Mouse (Mus musculus): ENCODE results near the gene Gm10447. TPM values are rescaled to one million over a fixed set of nuclear protein-coding genes. Genes with fewer than 3 reads are reported as not detected.
A peak's percentile ranks its signal among the peaks of the same experiment; 100 is the strongest.

The Gm10447 gene
- polyA plus RNA-seq, 1 experiment from 2014 or later: 0.07 TPM

DNA sequence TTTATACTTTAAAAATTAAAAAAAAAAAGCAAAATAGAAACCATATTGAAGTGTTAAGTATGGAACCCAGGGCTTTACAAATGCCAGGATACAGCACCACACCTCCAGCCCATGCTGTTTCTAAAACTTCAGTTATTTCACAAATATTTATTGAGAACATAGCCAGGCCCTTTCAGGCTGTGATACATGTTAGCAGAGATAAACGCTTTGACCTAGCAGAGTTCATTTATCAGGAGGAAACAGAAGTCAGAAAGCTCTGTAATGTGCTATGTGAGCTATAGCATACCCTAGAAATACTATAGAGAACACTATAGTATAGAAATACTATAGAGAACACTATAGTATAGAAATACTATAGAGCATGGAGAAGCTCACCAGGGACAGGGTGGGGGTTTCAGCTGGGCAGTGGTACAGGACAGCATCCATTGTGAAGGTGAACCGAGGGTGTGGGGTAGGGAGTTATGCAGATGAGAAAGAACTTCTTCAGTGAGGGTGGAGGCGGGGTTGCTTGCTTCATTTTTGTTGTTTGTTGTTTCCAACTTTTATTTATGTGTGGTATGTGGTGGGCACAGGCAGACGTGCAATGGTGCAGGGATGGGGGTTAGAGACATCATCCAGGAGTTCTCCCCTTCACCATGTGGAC lies 24.3 kb upstream of the Gm10447 start:
- H3K9ac ChIP-seq (ENCODE audit: low read depth, low read length): no peak overlapping the region
- WGBS: 69% methylated on average over 4 of the region's 4 CpGs
- H3K27ac ChIP-seq (ENCODE audit: low read length): no peak overlapping the region
- H3K4me2 ChIP-seq (ENCODE audit: low read depth, low read length): no peak overlapping the region
- no peak overlapping the region for H3K4me3 ChIP-seq (ENCODE audit: low read length)
- H3K9me3 ChIP-seq (ENCODE audit: control insufficient read depth, low read length): no peaks in the 10 kb centered on the region
- no peaks in the 10 kb centered on the region for H3K36me3 ChIP-seq (ENCODE audit: control insufficient read depth, insufficient read depth, low read length)
- ATAC-seq: no peak
- peaks cover 37% of the 10 kb centered on the region for H3K27me3 ChIP-seq (replicated peaks; ENCODE audit: control insufficient read depth, insufficient read depth, low read length)
- peaks cover 15% of the 10 kb centered on the region; the same call in 1 of the 2 replicates for H3K4me1 ChIP-seq (ENCODE audit: control insufficient read depth, insufficient read depth, low read length)

DNA sequence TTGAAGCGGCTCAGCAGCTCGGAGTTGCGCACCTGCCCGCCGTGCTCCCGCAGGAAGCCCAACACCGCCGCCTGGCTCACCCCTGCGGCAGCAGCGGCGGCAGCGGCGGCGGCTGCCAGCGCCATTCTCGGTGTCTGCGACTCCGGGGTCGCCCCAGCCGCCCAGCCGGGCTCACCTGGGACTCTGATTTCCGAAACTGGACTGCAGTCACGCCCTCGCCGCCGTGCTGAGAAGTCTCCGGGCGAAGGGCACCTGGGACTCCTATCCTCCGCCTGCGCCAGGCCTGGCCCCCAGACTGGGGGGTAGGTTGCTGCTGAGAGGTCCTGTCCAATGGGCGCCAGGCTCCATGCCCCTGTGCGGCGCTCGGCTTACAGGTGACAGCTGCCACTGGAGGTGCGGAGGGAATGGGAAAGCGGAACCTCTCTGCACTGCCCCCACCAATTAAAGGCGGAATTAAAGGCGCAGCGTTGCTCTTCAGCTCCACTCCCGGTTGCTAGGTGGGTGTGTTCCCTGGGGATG lies 22.9 kb upstream of the Gm10447 start, which contains the start of the genes Gm9945 and Sowaha:
TSS of gene Gm9945 (plus strand) at position 384 of the 519 bp plus-strand sequence.
TSS of gene Sowaha (minus strand) at position 492 of the 519 bp plus-strand sequence.
- ATAC-seq: peak; percentile 84
- Histone ChIP-seq H3K4me1 (ENCODE audit: control insufficient read depth, insufficient read depth, low read length) (peaks cover 15% of the 10 kb centered on the region; the same call in 1 of the 2 replicates), H3K4me3 (ENCODE audit: low read length) (peak within 1 kb of the TSS; percentile 58), H3K27me3 (replicated peaks; ENCODE audit: control insufficient read depth, insufficient read depth, low read length) (peaks cover 47% of the 10 kb centered on the region), H3K9ac (ENCODE audit: low read depth, low read length) (peak within 1 kb of the TSS; percentile 61), H3K27ac (ENCODE audit: low read length) (no peak within 1 kb of the TSS), H3K4me2 (ENCODE audit: low read depth, low read length) (peak within 1 kb of the TSS; percentile 90), H3K9me3 (ENCODE audit: control insufficient read depth, low read length) (no peaks in the 10 kb centered on the region), H3K36me3 (ENCODE audit: control insufficient read depth, insufficient read depth, low read length) (no peaks in the 10 kb centered on the region)
- 3% methylated on average over 40 of the region's 40 CpGs for WGBS

DNA sequence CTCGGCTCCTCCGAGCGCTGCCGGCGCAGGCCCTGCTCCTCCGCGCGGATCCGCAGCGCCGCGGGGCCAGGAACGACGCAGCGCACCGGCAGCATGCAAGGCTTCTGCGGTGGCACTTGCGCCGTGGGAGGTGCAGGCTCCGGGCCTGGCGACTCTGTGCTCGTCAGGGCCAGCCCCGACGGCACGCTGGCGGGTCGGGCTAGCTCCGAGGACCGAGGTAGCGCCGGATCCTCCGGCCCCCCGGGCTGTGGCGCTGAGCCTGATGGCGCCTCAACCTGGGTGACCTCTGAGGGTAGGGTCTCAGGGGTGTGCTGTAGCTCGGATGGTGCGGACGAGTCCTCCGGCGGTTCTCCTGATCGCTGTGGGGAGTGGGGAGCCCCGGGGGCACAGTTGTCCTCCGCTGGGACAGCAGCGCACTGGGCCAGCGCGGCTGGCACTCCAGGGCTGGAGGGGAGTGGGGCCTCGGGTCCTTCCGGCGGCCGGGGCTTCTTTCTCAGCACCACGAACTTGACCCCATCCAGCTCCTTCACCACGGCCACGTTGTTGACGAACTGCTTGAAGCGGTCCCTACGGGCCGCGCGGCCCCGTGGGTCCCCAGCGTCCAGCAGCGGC lies 22.4 kb upstream of the Gm10447 start:
- Histone ChIP-seq H3K4me3 (ENCODE audit: low read length) (peak overlapping the region; percentile 58), H3K9me3 (ENCODE audit: control insufficient read depth, low read length) (no peaks in the 10 kb centered on the region), H3K4me1 (ENCODE audit: control insufficient read depth, insufficient read depth, low read length) (peaks cover 15% of the 10 kb centered on the region; the same call in 1 of the 2 replicates), H3K4me2 (ENCODE audit: low read depth, low read length) (peak overlapping the region; percentile 90), H3K27me3 (replicated peaks; ENCODE audit: control insufficient read depth, insufficient read depth, low read length) (peaks cover 47% of the 10 kb centered on the region), H3K27ac (ENCODE audit: low read length) (no peak overlapping the region), H3K36me3 (ENCODE audit: control insufficient read depth, insufficient read depth, low read length) (no peaks in the 10 kb centered on the region), H3K9ac (ENCODE audit: low read depth, low read length) (peak overlapping the region; percentile 61)
- 1% methylated on average over 60 of the region's 62 CpGs for WGBS
- peak; percentile 41 for ATAC-seq

DNA sequence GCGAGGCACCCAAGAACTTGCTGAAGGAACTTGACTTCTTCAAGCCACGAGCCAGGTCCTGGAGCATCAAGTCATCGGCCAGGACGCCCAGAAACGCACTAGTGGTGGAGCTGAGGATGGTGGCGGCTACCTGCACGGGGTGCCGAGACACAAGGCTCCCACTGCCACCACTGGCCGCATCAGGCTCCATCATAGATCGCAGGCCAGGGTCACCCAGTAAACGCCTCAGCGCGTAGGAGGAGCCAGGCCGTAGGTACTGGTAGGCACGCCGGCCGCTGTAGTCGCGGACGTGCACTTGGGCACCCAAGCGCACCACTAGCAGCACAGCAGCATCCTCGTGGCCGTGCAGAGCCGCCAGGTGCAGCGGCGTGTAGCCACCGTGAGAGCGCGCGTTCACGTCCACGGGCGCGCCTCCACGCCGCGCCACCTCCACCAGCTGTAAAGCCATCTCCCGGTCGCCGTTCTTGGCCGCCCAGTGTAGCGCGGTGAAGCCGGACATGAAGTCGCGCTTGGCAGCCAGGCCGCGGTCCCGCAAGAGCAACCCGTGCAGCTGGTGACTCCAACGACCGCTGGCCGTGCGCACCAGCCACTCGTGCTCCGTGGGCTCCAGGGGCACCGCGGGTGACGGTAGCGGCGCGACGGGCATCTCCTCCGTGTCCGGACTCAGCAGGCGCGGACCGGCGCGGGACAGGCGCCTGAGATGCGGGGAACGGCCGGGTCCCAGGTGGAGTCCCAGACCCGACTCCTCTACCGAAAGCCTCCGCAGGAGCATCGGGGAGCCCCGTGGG lies 21.7 kb upstream of the Gm10447 start:
- peaks cover 15% of the 10 kb centered on the region; the same call in 1 of the 2 replicates for H3K4me1 ChIP-seq (ENCODE audit: control insufficient read depth, insufficient read depth, low read length)
- 5% methylated on average over 79 of the region's 79 CpGs for WGBS
- H3K36me3 ChIP-seq (ENCODE audit: control insufficient read depth, insufficient read depth, low read length): no peaks in the 10 kb centered on the region
- peak overlapping the region; percentile 61 for H3K9ac ChIP-seq (ENCODE audit: low read depth, low read length)
- peak overlapping the region; percentile 90 for H3K4me2 ChIP-seq (ENCODE audit: low read depth, low read length)
- H3K27ac ChIP-seq (ENCODE audit: low read length): no peak overlapping the region
- ATAC-seq: no peak
- peak overlapping the region; percentile 58 for H3K4me3 ChIP-seq (ENCODE audit: low read length)
- H3K27me3 ChIP-seq (replicated peaks; ENCODE audit: control insufficient read depth, insufficient read depth, low read length): peaks cover 51% of the 10 kb centered on the region
- no peaks in the 10 kb centered on the region for H3K9me3 ChIP-seq (ENCODE audit: control insufficient read depth, low read length)

DNA sequence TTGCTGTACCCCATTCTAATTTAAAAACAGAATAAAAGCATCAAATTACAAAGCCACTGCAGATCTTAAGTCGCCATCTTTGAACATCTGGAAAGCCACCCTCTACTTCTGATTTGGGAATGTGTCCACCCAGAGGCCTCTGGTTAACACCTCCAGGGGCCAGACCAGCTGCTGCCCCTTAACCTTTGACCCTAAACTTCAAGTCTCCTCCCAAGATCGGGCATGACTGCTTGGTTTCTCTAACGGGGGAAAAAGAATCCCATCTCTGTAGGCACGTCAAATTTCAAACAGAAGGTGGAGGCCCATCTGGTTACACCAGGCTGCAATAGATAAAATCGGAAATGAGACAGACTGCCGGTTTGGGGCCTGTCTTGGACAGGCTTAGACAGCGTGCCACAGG lies 20.9 kb upstream of the Gm10447 start:
- WGBS: 50% methylated on average over 7 of the region's 7 CpGs
- Histone ChIP-seq H3K4me3 (ENCODE audit: low read length) (no peak overlapping the region), H3K36me3 (ENCODE audit: control insufficient read depth, insufficient read depth, low read length) (no peaks in the 10 kb centered on the region), H3K9me3 (ENCODE audit: control insufficient read depth, low read length) (no peaks in the 10 kb centered on the region), H3K9ac (ENCODE audit: low read depth, low read length) (no peak overlapping the region), H3K4me1 (ENCODE audit: control insufficient read depth, insufficient read depth, low read length) (peaks cover 15% of the 10 kb centered on the region; the same call in 1 of the 2 replicates), H3K27ac (ENCODE audit: low read length) (no peak overlapping the region), H3K27me3 (replicated peaks; ENCODE audit: control insufficient read depth, insufficient read depth, low read length) (peaks cover 53% of the 10 kb centered on the region), H3K4me2 (ENCODE audit: low read depth, low read length) (no peak overlapping the region)
- ATAC-seq: no peak

DNA sequence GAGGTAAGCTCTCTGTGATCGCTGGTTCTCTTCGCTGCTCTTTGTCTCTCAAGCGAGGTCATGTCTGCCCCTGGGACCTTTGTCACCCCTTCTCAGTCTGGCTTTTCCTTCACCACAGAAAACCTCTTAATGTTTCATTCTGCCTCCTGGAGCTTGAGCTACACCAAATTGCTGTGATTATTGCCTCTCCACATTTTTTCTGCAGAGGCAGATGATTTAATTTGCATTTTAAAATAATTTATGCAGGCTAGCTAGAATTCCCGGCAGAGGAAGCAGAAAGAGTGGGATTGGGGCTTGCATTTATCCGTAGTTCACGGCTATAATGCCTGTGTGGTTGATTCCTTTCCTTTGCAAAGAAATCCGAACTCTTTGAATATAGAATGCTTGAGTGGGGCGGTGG lies 18.7 kb upstream of the Gm10447 start:
- peaks cover 56% of the 10 kb centered on the region for H3K27me3 ChIP-seq (replicated peaks; ENCODE audit: control insufficient read depth, insufficient read depth, low read length)

DNA sequence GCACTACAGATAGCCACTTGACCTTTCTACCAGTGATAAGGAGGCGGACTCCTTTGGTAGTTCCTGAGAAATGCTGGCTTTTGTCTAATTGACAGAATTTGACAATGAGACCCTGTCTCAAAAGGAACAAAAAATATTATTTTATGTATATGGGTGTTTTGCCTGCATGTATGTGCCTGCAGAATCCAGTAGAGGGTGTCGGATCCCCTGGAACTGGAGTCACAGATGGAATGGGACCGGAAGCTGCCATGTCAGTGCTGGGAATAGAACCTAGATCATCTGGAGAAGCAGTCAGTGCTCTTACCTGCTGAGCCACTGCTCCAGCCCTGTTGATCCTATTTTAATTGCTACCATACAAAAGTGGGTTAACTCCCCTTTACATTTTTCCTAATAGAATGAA lies 15.8 kb upstream of the Gm10447 start:
- Histone ChIP-seq H3K27ac (ENCODE audit: low read length) (no peak overlapping the region), H3K27me3 (replicated peaks; ENCODE audit: control insufficient read depth, insufficient read depth, low read length) (peaks cover 38% of the 10 kb centered on the region), H3K9ac (ENCODE audit: low read depth, low read length) (no peak overlapping the region), H3K4me2 (ENCODE audit: low read depth, low read length) (no peak overlapping the region), H3K9me3 (ENCODE audit: control insufficient read depth, low read length) (no peaks in the 10 kb centered on the region), H3K4me3 (ENCODE audit: low read length) (no peak overlapping the region), H3K4me1 (ENCODE audit: control insufficient read depth, insufficient read depth, low read length) (0 out of 2 replicates have a peak, but pooled peaks cover 4% of the 10 kb centered on the region), H3K36me3 (ENCODE audit: control insufficient read depth, insufficient read depth, low read length) (no peaks in the 10 kb centered on the region)
- ATAC-seq: no peak
- 77% methylated on average over 3 of the region's 3 CpGs for WGBS

More for the DNA sequence above, 18.7 kb upstream of the Gm10447 start:
- no peak overlapping the region for H3K27ac ChIP-seq (ENCODE audit: low read length)
- no peak overlapping the region for H3K9ac ChIP-seq (ENCODE audit: low read depth, low read length)
- H3K36me3 ChIP-seq (ENCODE audit: control insufficient read depth, insufficient read depth, low read length): no peaks in the 10 kb centered on the region
- H3K4me2 ChIP-seq (ENCODE audit: low read depth, low read length): no peak overlapping the region
- H3K4me1 ChIP-seq (ENCODE audit: control insufficient read depth, insufficient read depth, low read length): peaks cover 15% of the 10 kb centered on the region; the same call in 1 of the 2 replicates
- no peak for ATAC-seq
- WGBS: 32% methylated on average over 8 of the region's 8 CpGs
- H3K4me3 ChIP-seq (ENCODE audit: low read length): no peak overlapping the region
- no peaks in the 10 kb centered on the region for H3K9me3 ChIP-seq (ENCODE audit: control insufficient read depth, low read length)

DNA sequence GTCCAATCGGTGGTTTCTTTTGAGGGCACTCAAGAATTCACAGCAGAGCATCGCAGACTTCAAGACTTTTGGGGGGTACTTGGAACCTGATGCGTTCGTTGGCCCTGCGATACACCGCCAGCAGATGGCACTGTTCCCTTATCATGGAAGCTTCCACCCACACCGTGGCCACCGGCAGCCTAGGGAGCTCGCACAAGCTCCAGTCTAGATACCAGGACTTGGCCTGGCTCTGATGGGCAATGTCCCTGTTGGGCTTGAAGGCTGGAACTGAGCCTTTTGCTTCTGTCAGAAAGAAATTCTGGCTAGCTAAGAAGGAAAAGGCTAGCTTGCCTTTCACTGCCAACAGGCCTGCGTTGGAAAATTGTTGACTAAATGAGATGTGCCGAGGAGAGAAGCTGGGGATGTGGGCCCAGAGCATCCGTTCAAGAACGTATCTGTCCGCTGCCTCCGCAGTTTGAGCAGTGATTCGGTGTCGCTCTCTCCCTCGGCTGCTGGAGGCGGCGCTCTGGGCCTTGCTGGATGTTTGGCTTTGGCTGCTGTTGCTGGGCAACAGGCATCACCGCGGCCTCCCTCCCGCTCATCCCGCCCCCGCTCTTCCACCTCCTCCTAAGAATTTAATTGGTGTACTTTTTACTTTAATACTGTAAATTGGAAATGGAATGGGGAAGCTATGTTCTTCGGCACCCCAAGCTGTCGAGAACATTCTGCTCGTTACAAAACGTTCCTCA lies 13.2 kb upstream of the Gm10447 start, which contains the start of gene Gm9837:
TSS of gene Gm9837 (minus strand) at position 512 of the 728 bp plus-strand sequence.
- H3K9me3 ChIP-seq (ENCODE audit: control insufficient read depth, low read length): no peaks in the 10 kb centered on the region
- peaks cover 9% of the 10 kb centered on the region for H3K4me1 ChIP-seq (ENCODE audit: control insufficient read depth, insufficient read depth, low read length)
- H3K36me3 ChIP-seq (ENCODE audit: control insufficient read depth, insufficient read depth, low read length): no peaks in the 10 kb centered on the region
- peak; percentile 82 for ATAC-seq
- no peak within 1 kb of the TSS for H3K27ac ChIP-seq (ENCODE audit: low read length)
- H3K27me3 ChIP-seq (replicated peaks; ENCODE audit: control insufficient read depth, insufficient read depth, low read length): peaks cover 29% of the 10 kb centered on the region
- peak within 1 kb of the TSS; percentile 31; the same call in 1 of the 2 replicates for H3K9ac ChIP-seq (ENCODE audit: low read depth, low read length)
- WGBS: 4% methylated on average over 29 of the region's 29 CpGs
- H3K4me3 ChIP-seq (ENCODE audit: low read length): peak within 1 kb of the TSS; percentile 22; the same call in 1 of the 2 replicates
- peak within 1 kb of the TSS; percentile 44 for H3K4me2 ChIP-seq (ENCODE audit: low read depth, low read length)

Data from intestine, embryonic 16.5 days (tissue).